In the genomic region with DNA sequence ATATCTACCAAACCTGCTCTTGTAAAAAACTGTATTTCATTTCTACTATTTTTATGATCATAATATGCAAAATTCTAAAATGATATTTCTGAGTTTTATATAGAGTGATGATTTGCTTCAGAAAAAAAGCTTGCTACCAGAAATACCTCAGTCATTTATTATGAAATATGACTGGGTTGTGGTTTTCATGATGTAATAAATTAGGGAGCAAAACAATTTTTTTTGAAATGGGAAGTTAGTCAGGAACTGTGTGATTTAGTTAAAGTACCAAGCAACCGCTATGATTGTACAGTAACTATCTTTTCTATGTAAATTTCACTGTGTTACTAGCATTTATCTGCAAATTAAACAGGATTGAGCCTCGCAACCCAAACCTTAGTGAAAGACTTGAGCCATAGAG, we compare ENCODE assay signal across 21 mouse cellular contexts.
DNase-seq lines count a peak whose midpoint lies in the region; ATAC-seq and TF ChIP-seq lines count a peak whose summit lies in the region.
"Had no signal": no experiment of that assay in that cellular context is flagged by ENCODE, and none has a peak within 500 bp of the region (broad histone marks: within the 10 kb centered on the region; RNA-seq: fewer than 3 reads in every experiment).

No protein-coding gene starts in this region.

- no peak for TF ChIP-seq CTCF in intestine, postnatal 0 days (IDR thresholded peaks at IDR 0.05; ENCODE audit: low read depth)

- DNase-seq in adrenal gland, postnatal 14 days, result no peak
- DNase-seq: adrenal gland, adult 2 months; adrenal gland, adult 8-10 months; adrenal gland, postnatal 10 days; adrenal gland, postnatal 25 days; adrenal gland, postnatal 36 days; B cell, adult 2 months; cerebellum, adult 11 months; cerebellum, adult 11-12 months; cerebellum, adult 18-20 months; cerebellum, adult 2 months had no signal

- 90% methylated on average over 2 of the region's 2 CpGs for WGBS in hindbrain, embryonic 13.5 days
- WGBS in intestine, postnatal 0 days, result 87% methylated on average over 2 of the region's 2 CpGs

- H3K4me1 ChIP-seq in hindbrain, embryonic 13.5 days (replicated peaks), result 0 out of 2 replicates have a peak, but pooled peaks cover 3% of the 10 kb centered on the region
- H3K4me1 ChIP-seq in intestine, postnatal 0 days (replicated peaks; ENCODE audit: control insufficient read depth, insufficient read depth, low read length), result no peaks in the 10 kb centered on the region

- H3K27ac ChIP-seq in hindbrain, embryonic 13.5 days, result no peak overlapping the region
- no peak overlapping the region for H3K27ac ChIP-seq in intestine, postnatal 0 days (ENCODE audit: low read depth, low read length)

- no peak overlapping the region for H3K4me3 ChIP-seq in hindbrain, embryonic 13.5 days
- no peak overlapping the region for H3K4me3 ChIP-seq in intestine, postnatal 0 days (ENCODE audit: low read depth, low read length)

- no peak overlapping the region for H3K9ac ChIP-seq in hindbrain, embryonic 13.5 days
- no peak overlapping the region for H3K9ac ChIP-seq in intestine, postnatal 0 days (ENCODE audit: low read depth, low read length)

- H3K27me3 ChIP-seq in hindbrain, embryonic 13.5 days, result no peaks in the 10 kb centered on the region
- H3K27me3 ChIP-seq in intestine, postnatal 0 days (replicated peaks; ENCODE audit: control insufficient read depth, insufficient read depth, low read length), result no peaks in the 10 kb centered on the region
- H3K27me3 ChIP-seq: CH12.LX, Patski had no signal

- peak; percentile 52 for ATAC-seq in granulocyte monocyte progenitor cell, adult 5-6 weeks (replicated peaks; ENCODE audit: poor library complexity, severe bottlenecking)
- ATAC-seq in hematopoietic stem cell, adult 5-6 weeks (replicated peaks in 1 of 2; ENCODE audit: insufficient read depth in 1 of 2, low FRiP score in 2 of 2, low TSS enrichment in 1 of 2, low read depth in 1 of 2, poor library complexity in 2 of 2, severe bottlenecking in 2 of 2), result peak; percentile 75 to 83
- peak; percentile 31; the same call in 1 of the 2 replicates for ATAC-seq in megakaryocyte progenitor cell, adult 5-6 weeks (replicated peaks; ENCODE audit: poor library complexity)
- no peak for ATAC-seq in hindbrain, embryonic 13.5 days (ENCODE audit: low FRiP score)
- no peak for ATAC-seq in intestine, postnatal 0 days
- ATAC-seq: activated CD4-positive, CD25-positive, alpha-beta regulatory T cell, adult 4 months; CD4-positive, CD25-positive, alpha-beta regulatory T cell, adult 4 months; Patski had no signal

- H3K36me3 ChIP-seq in hindbrain, embryonic 13.5 days, result no peaks in the 10 kb centered on the region
- no peaks in the 10 kb centered on the region for H3K36me3 ChIP-seq in intestine, postnatal 0 days (ENCODE audit: control insufficient read depth, insufficient read depth)
- H3K36me3 ChIP-seq: G1E had no signal

- no peaks in the 10 kb centered on the region for H3K9me3 ChIP-seq in hindbrain, embryonic 13.5 days
- no peaks in the 10 kb centered on the region for H3K9me3 ChIP-seq in intestine, postnatal 0 days (ENCODE audit: control insufficient read depth)

- H3K4me2 ChIP-seq in hindbrain, embryonic 13.5 days, result no peak overlapping the region
- no peak overlapping the region for H3K4me2 ChIP-seq in intestine, postnatal 0 days (replicated peaks; ENCODE audit: low read depth)

Comparison
In these comparisons a context has a peak if more than half of its experiments do, and no peak if none do; other contexts are left out.
1. ATAC-seq: peak in granulocyte monocyte progenitor cell, adult 5-6 weeks (single experiment), hematopoietic stem cell, adult 5-6 weeks (2 of 2) and megakaryocyte progenitor cell, adult 5-6 weeks (single experiment); none in hindbrain, embryonic 13.5 days (single experiment) and intestine, postnatal 0 days (single experiment).